Mouse (Mus musculus): ENCODE measurements around the gene Tap1. TPM values are rescaled to one million over a fixed set of nuclear protein-coding genes. Genes with fewer than 3 reads are reported as not detected.

Gene Tap1
- total and polyA plus RNA-seq, 3 experiments: 30.7 to 46.6 TPM; not detected in 1

- TF ChIP-seq TBP (IDR thresholded peaks at IDR 0.05; ENCODE audit: low read depth, low read length) (0 out of 2 replicates have a peak, but pooled peaks have one; percentile 45), HCFC1 (IDR thresholded peaks at IDR 0.05; ENCODE audit: low read depth, low read length) (peak; percentile 55)
Measured at GRCm38 (mm10) chr17:34140240-34140639, 47.1 kb upstream of the Tap1 start (continued).

DNA sequence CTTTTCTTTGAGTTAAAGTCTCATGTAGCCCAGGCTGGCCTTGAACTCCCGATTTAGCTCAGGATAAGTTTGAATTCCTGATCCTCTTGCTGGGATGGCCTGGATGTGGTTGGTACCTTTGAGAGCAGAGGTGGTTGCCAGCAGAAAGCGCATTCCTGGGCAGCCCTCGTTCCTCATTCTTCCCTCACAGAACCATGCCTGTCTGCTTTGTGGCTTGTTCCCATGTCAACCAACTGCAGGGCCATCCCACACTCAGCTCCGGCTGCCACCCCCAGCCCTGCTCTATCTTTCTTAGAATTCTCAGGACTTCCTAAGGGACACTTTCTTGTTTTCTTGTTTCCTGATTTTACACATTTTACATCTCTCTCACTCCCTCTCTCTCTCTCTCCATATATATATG lies 45.9 kb upstream of the Tap1 start:
- no peak overlapping the region for H3K9ac ChIP-seq (ENCODE audit: control insufficient read depth, low read depth, low read length, poor library complexity, severe bottlenecking)
- H3K4me1 ChIP-seq (ENCODE audit: control insufficient read depth in 1 of 2, insufficient read depth in 2 of 2, low read length in 2 of 2): peaks cover 19 to 36% of the 10 kb centered on the region in 2 experiments
- no peaks in the 10 kb centered on the region for H3K9me3 ChIP-seq (replicated peaks; ENCODE audit: insufficient read depth, low read length)
- no peaks in the 10 kb centered on the region for H3K79me2 ChIP-seq (ENCODE audit: control insufficient read depth, insufficient read depth, low read length, poor library complexity)
- TF ChIP-seq RAD21 (IDR thresholded peaks at IDR 0.05; ENCODE audit: low read depth, low read length) (no peak), CTCF (IDR thresholded peaks at IDR 0.05 in 2 of 3, conservative IDR thresholded peaks at IDR 0.05 in 1 of 3; ENCODE audit: control insufficient read depth in 1 of 3, insufficient read depth in 1 of 3, low read depth in 2 of 3, low read length in 3 of 3, poor library complexity in 1 of 3, severe bottlenecking in 1 of 3) (no peak), KAT2A (conservative IDR thresholded peaks at IDR 0.05; ENCODE audit: low read depth, low read length) (no peak), TAL1 (IDR thresholded peaks at IDR 0.05; ENCODE audit: low read length) (no peak), ELF1 (IDR thresholded peaks at IDR 0.05; ENCODE audit: low read depth, low read length) (no peak), USF1 (IDR thresholded peaks at IDR 0.05; ENCODE audit: low read depth, low read length) (no peak), ZNF384 (IDR thresholded peaks at IDR 0.05; ENCODE audit: low read depth, low read length) (no peak), MXI1 (IDR thresholded peaks at IDR 0.05; ENCODE audit: low read depth, low read length) (no peak), GABPA (IDR thresholded peaks at IDR 0.05; ENCODE audit: low read depth, low read length) (no peak), MAFK (IDR thresholded peaks at IDR 0.05; ENCODE audit: borderline replicate concordance, low read depth, low read length) (no peak), ZC3H11A (IDR thresholded peaks at IDR 0.05; ENCODE audit: low read depth, low read length) (no peak), EP300 (IDR thresholded peaks at IDR 0.05; ENCODE audit: low read depth in 1 of 2, low read length in 2 of 2) (no peak), ZMIZ1 (IDR thresholded peaks at IDR 0.05; ENCODE audit: low read depth, low read length) (no peak), NELFE (IDR thresholded peaks at IDR 0.05; ENCODE audit: low read depth, low read length) (no peak), UBTF (IDR thresholded peaks at IDR 0.05; ENCODE audit: borderline replicate concordance, insufficient read depth, low read depth, low read length) (no peak), BHLHE40 (IDR thresholded peaks at IDR 0.05; ENCODE audit: borderline replicate concordance, low read depth, low read length) (no peak), JUND (IDR thresholded peaks at IDR 0.05; ENCODE audit: low read depth, low read length) (no peak), MEF2A (IDR thresholded peaks at IDR 0.05; ENCODE audit: extremely low read depth, insufficient replicate concordance, low read depth, low read length, poor library complexity, severe bottlenecking) (no peak), POLR2AphosphoS5 (IDR thresholded peaks at IDR 0.05; ENCODE audit: borderline replicate concordance, low read depth, low read length) (no peak), USF2 (IDR thresholded peaks at IDR 0.05; ENCODE audit: borderline replicate concordance in 1 of 2, insufficient read depth in 1 of 2, low read depth in 1 of 2, low read length in 2 of 2) (no peak)
- peaks cover 0 to 20% of the 10 kb centered on the region in 2 experiments; a peak in 2 of 4 replicates for H3K36me3 ChIP-seq (ENCODE audit: control insufficient read depth in 1 of 2, insufficient read depth in 2 of 2, low read length in 2 of 2)
- DNase-seq (ENCODE audit: low read depth, low spot score): peak; percentile 47
- no peaks in the 10 kb centered on the region for H3K27me3 ChIP-seq (ENCODE audit: control insufficient read depth in 1 of 2, insufficient read depth in 2 of 2, low read length in 2 of 2)
- H3K27ac ChIP-seq (ENCODE audit: control insufficient read depth, low read depth, low read length): no peak overlapping the region; the same call in 1 of the 2 replicates
- no peak overlapping the region for H3K4me3 ChIP-seq (ENCODE audit: control insufficient read depth in 1 of 2, insufficient read depth in 1 of 2, low read depth in 2 of 2, low read length in 2 of 2)
